Mouse (Mus musculus) midbrain, embryonic 11.5 days (tissue): ENCODE results near the gene Khdc1a. TPM values are rescaled to one million over a fixed set of nuclear protein-coding genes. Genes with fewer than 3 reads are reported as not detected.
"Not testable (repeated sequence)": the region's sequence is repeated elsewhere in the genome, so short reads cannot be mapped to it uniquely, and the experiment has no call there.

Experiments used
- ATAC-seq: fragments of 200-750 bp; cut with Nextera tagmentation; 2 replicates; pipeline ENCODE4 v1.8.0; 2017; ENCODE audit warnings: moderate TSS enrichment, moderate library complexity; ENCODE audit not compliant: low FRiP score
- DNase-seq: peaks from one replicate; pipeline ENCODE4 v3.0.0; 2015; ENCODE audit warnings: low spot score; ENCODE audit errors: missing footprints
- H3K27ac ChIP-seq: fragments of 300-500 bp; sonication (generic); 2 replicates; pipeline ENCODE4 v1.5.1; 2014; ENCODE audit warnings: low read depth, low read length
- H3K27me3 ChIP-seq: fragments of 300-500 bp; sonication (generic); 2 replicates; pipeline ENCODE4 v1.6.1; 2014; ENCODE audit warnings: mild to moderate bottlenecking, low read length, moderate library complexity, mixed read lengths; ENCODE audit not compliant: control insufficient read depth, insufficient read depth
- H3K36me3 ChIP-seq: fragments of 300-500 bp; sonication (generic); 2 replicates; pipeline ENCODE4 v1.6.1; 2014; ENCODE audit warnings: mild to moderate bottlenecking, low read length, moderate library complexity, mixed read lengths; ENCODE audit not compliant: control insufficient read depth, insufficient read depth
- H3K4me1 ChIP-seq: fragments of 300-500 bp; sonication (generic); 2 replicates; pipeline ENCODE4 v1.6.1; 2014; ENCODE audit warnings: low read length; ENCODE audit not compliant: control insufficient read depth, insufficient read depth
- H3K4me2 ChIP-seq: fragments of 300-500 bp; sonication (generic); 2 replicates; pipeline ENCODE4 v1.6.1; 2014; ENCODE audit warnings: mild to moderate bottlenecking, moderate library complexity
- H3K4me3 ChIP-seq: fragments of 300-500 bp; sonication (generic); 2 replicates; pipeline ENCODE4 v1.5.1; 2014; ENCODE audit warnings: low read depth, low read length
- H3K9ac ChIP-seq: fragments of 300-500 bp; sonication (generic); 2 replicates; pipeline ENCODE4 v1.6.1; 2014; ENCODE audit warnings: low read length
- H3K9me3 ChIP-seq: fragments of 300-500 bp; sonication (generic); 2 replicates; pipeline ENCODE4 v1.6.1; 2016; ENCODE audit warnings: low read length; ENCODE audit not compliant: control insufficient read depth
- WGBS: fragments of 180-500 bp; shearing (Covaris S2); extraction: QIAGEN DNeasy Blood & Tissue Kit; methylation state at CpG from one replicate; pipeline ENCODE4 v1.1.7; 2014; 5-methylcytosine and 5-hydroxymethylcytosine counted together
- polyA plus RNA-seq: library from polyadenylated mRNA; unstranded; fragments of >200 nt; fragmentation: Nextera tagmentation; extraction: Ambion mirVana; gene quantifications from 2 replicates; pipeline ENCODE4 v1.2.1, GENCODE M21; 2014

Gene Khdc1a
- polyA plus RNA-seq, 1 experiment from 2014 or later = not detected

GRCm38 (mm10) chr1:21344253-21344652 is 5.2 kb upstream of the Khdc1a start:
- DNase-seq = peak; percentile 84
- Histone ChIP-seq H3K4me2 (no peak overlapping the region), H3K27me3 (no peaks in the 10 kb centered on the region), H3K9ac (no peak overlapping the region), H3K4me3 (no peak overlapping the region), H3K27ac (no peak overlapping the region), H3K9me3 (no peaks in the 10 kb centered on the region), H3K4me1 (no peaks in the 10 kb centered on the region), H3K36me3 (no peaks in the 10 kb centered on the region)
- ATAC-seq = peak; percentile 63; the same call in 1 of the 2 replicates
- WGBS = 61% methylated on average over 4 of the region's 4 CpGs

- H3K4me1 ChIP-seq, H3K9me3 ChIP-seq, H3K4me2 ChIP-seq, H3K27ac ChIP-seq, H3K27me3 ChIP-seq, H3K4me3 ChIP-seq, H3K9ac ChIP-seq, H3K36me3 ChIP-seq, ATAC-seq, DNase-seq: not testable (repeated sequence)
- WGBS = 91% methylated on average over 7 of the region's 7 CpGs
Observed at GRCm38 (mm10) chr1:21344752-21345151, 4.7 kb upstream of the Khdc1a start.

- not testable (repeated sequence) for ATAC-seq, H3K4me2 ChIP-seq, DNase-seq, H3K27ac ChIP-seq, H3K4me3 ChIP-seq, H3K27me3 ChIP-seq, H3K9me3 ChIP-seq, H3K36me3 ChIP-seq, H3K4me1 ChIP-seq, H3K9ac ChIP-seq
- 70% methylated on average over 1 of the region's 1 CpGs for WGBS
Observed at GRCm38 (mm10) chr1:21368031-21368430, 18.6 kb downstream of the Khdc1a start, which contains the start of gene Khdc1c. Gene Khdc1c, plus strand, starts transcription at chr1:21368331.

- 86% methylated on average over 1 of the region's 1 CpGs for WGBS
- Histone ChIP-seq H3K4me3 (no peak within 1 kb of the TSS), H3K4me1 (no peaks in the 10 kb centered on the region), H3K27ac (no peak within 1 kb of the TSS), H3K27me3 (no peaks in the 10 kb centered on the region), H3K36me3 (no peaks in the 10 kb centered on the region), H3K9ac (no peak within 1 kb of the TSS), H3K9me3 (no peaks in the 10 kb centered on the region), H3K4me2 (no peak within 1 kb of the TSS)
- ATAC-seq (no peak), DNase-seq (no peak)
Observed at GRCm38 (mm10) chr1:21383256-21383655, 33.8 kb downstream of the Khdc1a start, which contains the start of gene Khdc1b. Gene Khdc1b, plus strand, starts transcription at chr1:21383556.

- ATAC-seq = no peak
- Histone ChIP-seq H3K9me3 (no peaks in the 10 kb centered on the region), H3K27me3 (no peaks in the 10 kb centered on the region), H3K4me3 (no peak overlapping the region), H3K4me2 (no peak overlapping the region), H3K4me1 (no peaks in the 10 kb centered on the region), H3K9ac (no peak overlapping the region), H3K36me3 (no peaks in the 10 kb centered on the region), H3K27ac (no peak overlapping the region)
- DNase-seq = no peak
- 77% methylated on average over 6 of the region's 6 CpGs for WGBS
Observed at GRCm38 (mm10) chr1:21391138-21391671, 41.8 kb downstream of the Khdc1a start.

Other genes starting within 250 kb of the Khdc1a start
- gene Tmem14a, start 131.1 kb upstream of the Khdc1a start, polyA plus RNA-seq = 13.1 and 13.9 TPM in 2 replicates
- gene Gsta3, start 109.1 kb upstream of the Khdc1a start, polyA plus RNA-seq = 0.42 TPM in 1 of 2 replicates, not detected in the other
- gene Khdc1c, start 18.7 kb downstream of the Khdc1a start, polyA plus RNA-seq = not detected in 2 replicates
- not detected in 2 replicates for gene Khdc1b, start 33.9 kb downstream of the Khdc1a start, polyA plus RNA-seq